Mouse (Mus musculus): ENCODE measurements around the gene Runx1. TPM values are rescaled to one million over a fixed set of nuclear protein-coding genes. Genes with fewer than 3 reads are reported as not detected.

Gene Runx1
- polyA plus RNA-seq, 1 experiment from 2014 or later, result 3.0 TPM

GRCm38 (mm10) chr16:92627262-92627661, 198.7 kb downstream of the Runx1 start:
- Histone ChIP-seq H3K4me1 (peaks cover 59% of the 10 kb centered on the region), H3K9me3 (no peaks in the 10 kb centered on the region), H3K27ac (replicated peaks) (peak overlapping the region; percentile 54; the same call in 1 of the 2 replicates), H3K27me3 (replicated peaks; ENCODE audit: low read depth, poor library complexity, severe bottlenecking) (peaks cover 71% of the 10 kb centered on the region), H3K4me3 (no peak overlapping the region), H3K36me3 (replicated peaks) (no peaks in the 10 kb centered on the region)
- WGBS, result 15% methylated on average over 6 of the region's 6 CpGs
- peak; percentile 69 for DNase-seq (ENCODE audit: low spot score)

GRCm38 (mm10) chr16:92623953-92624352, 202.0 kb downstream of the Runx1 start:
- Histone ChIP-seq H3K4me1 (peaks cover 54% of the 10 kb centered on the region), H3K4me3 (no peak overlapping the region), H3K27ac (replicated peaks) (no peak overlapping the region), H3K9me3 (no peaks in the 10 kb centered on the region), H3K36me3 (replicated peaks) (no peaks in the 10 kb centered on the region), H3K27me3 (replicated peaks; ENCODE audit: low read depth, poor library complexity, severe bottlenecking) (peaks cover 64% of the 10 kb centered on the region)
- DNase-seq (ENCODE audit: low spot score), result no peak
- WGBS, result 81% methylated on average over 11 of the region's 11 CpGs

- WGBS, result 61% methylated on average over 8 of the region's 8 CpGs
- DNase-seq (ENCODE audit: low spot score), result no peak
- Histone ChIP-seq H3K27ac (replicated peaks) (no peak overlapping the region), H3K36me3 (replicated peaks) (no peaks in the 10 kb centered on the region), H3K27me3 (replicated peaks; ENCODE audit: low read depth, poor library complexity, severe bottlenecking) (peaks cover 53% of the 10 kb centered on the region), H3K9me3 (peaks cover 11% of the 10 kb centered on the region; the same call in 1 of the 2 replicates), H3K4me1 (peaks cover 33% of the 10 kb centered on the region), H3K4me3 (no peak overlapping the region)
Observed at GRCm38 (mm10) chr16:92621859-92622258, 204.1 kb downstream of the Runx1 start.

GRCm38 (mm10) chr16:92620841-92621518, 205.0 kb downstream of the Runx1 start:
- Histone ChIP-seq H3K4me3 (no peak overlapping the region), H3K4me1 (peaks cover 25% of the 10 kb centered on the region), H3K9me3 (peaks cover 11% of the 10 kb centered on the region; the same call in 1 of the 2 replicates), H3K27ac (replicated peaks) (no peak overlapping the region), H3K27me3 (replicated peaks; ENCODE audit: low read depth, poor library complexity, severe bottlenecking) (peaks cover 45% of the 10 kb centered on the region), H3K36me3 (replicated peaks) (no peaks in the 10 kb centered on the region)
- WGBS, result 60% methylated on average over 10 of the region's 10 CpGs
- no peak for DNase-seq (ENCODE audit: low spot score)

- no peak overlapping the region for H3K4me3 ChIP-seq
- peaks cover 28% of the 10 kb centered on the region for H3K4me1 ChIP-seq
- H3K27me3 ChIP-seq (replicated peaks; ENCODE audit: low read depth, poor library complexity, severe bottlenecking), result peaks cover 18% of the 10 kb centered on the region
- H3K36me3 ChIP-seq (replicated peaks), result no peaks in the 10 kb centered on the region
- peaks cover 11% of the 10 kb centered on the region; the same call in 1 of the 2 replicates for H3K9me3 ChIP-seq
- 85% methylated on average over 2 of the region's 2 CpGs for WGBS
- no peak overlapping the region for H3K27ac ChIP-seq (replicated peaks)
- DNase-seq (ENCODE audit: low spot score), result no peak
Observed at GRCm38 (mm10) chr16:92616839-92617238, 209.1 kb downstream of the Runx1 start.

- Histone ChIP-seq H3K27me3 (replicated peaks; ENCODE audit: low read depth, poor library complexity, severe bottlenecking) (peaks cover 25% of the 10 kb centered on the region), H3K9me3 (peaks cover 11% of the 10 kb centered on the region; the same call in 1 of the 2 replicates), H3K27ac (replicated peaks) (no peak overlapping the region), H3K36me3 (replicated peaks) (no peaks in the 10 kb centered on the region), H3K4me3 (no peak overlapping the region), H3K4me1 (peaks cover 25% of the 10 kb centered on the region)
- whole genome bisulfite sequencing, result 91% methylated on average over 15 of the region's 15 CpGs
- DNase-seq (ENCODE audit: low spot score), result no peak
Observed at GRCm38 (mm10) chr16:92615234-92615799, 210.6 kb downstream of the Runx1 start.

- Histone ChIP-seq H3K4me3 (no peak overlapping the region), H3K27me3 (replicated peaks; ENCODE audit: low read depth, poor library complexity, severe bottlenecking) (peaks cover 48% of the 10 kb centered on the region), H3K9me3 (peaks cover 2% of the 10 kb centered on the region; the same call in 1 of the 2 replicates), H3K4me1 (peaks cover 48% of the 10 kb centered on the region), H3K36me3 (replicated peaks) (no peaks in the 10 kb centered on the region), H3K27ac (replicated peaks) (no peak overlapping the region)
- WGBS, result 41% methylated on average over 8 of the region's 8 CpGs
- peak; percentile 53 for DNase-seq (ENCODE audit: low spot score)
Observed at GRCm38 (mm10) chr16:92612546-92612945, 213.4 kb downstream of the Runx1 start.

- Histone ChIP-seq H3K36me3 (replicated peaks) (no peaks in the 10 kb centered on the region), H3K4me1 (peaks cover 51% of the 10 kb centered on the region), H3K27me3 (replicated peaks; ENCODE audit: low read depth, poor library complexity, severe bottlenecking) (peaks cover 56% of the 10 kb centered on the region), H3K9me3 (no peaks in the 10 kb centered on the region), H3K4me3 (no peak overlapping the region), H3K27ac (replicated peaks) (no peak overlapping the region)
- no peak for DNase-seq (ENCODE audit: low spot score)
- WGBS, result 87% methylated on average over 12 of the region's 12 CpGs
Observed at GRCm38 (mm10) chr16:92611641-92612149, 214.3 kb downstream of the Runx1 start.

GRCm38 (mm10) chr16:92610464-92610863, 215.5 kb downstream of the Runx1 start:
- peaks cover 63% of the 10 kb centered on the region for H3K4me1 ChIP-seq
- no peak for DNase-seq (ENCODE audit: low spot score)
- H3K27me3 ChIP-seq (replicated peaks; ENCODE audit: low read depth, poor library complexity, severe bottlenecking), result peaks cover 69% of the 10 kb centered on the region
- H3K4me3 ChIP-seq, result no peak overlapping the region
- no peaks in the 10 kb centered on the region for H3K36me3 ChIP-seq (replicated peaks)
- H3K27ac ChIP-seq (replicated peaks), result no peak overlapping the region
- H3K9me3 ChIP-seq, result no peaks in the 10 kb centered on the region
- WGBS, result 41% methylated on average over 8 of the region's 8 CpGs

- peak overlapping the region; percentile 7; the same call in 1 of the 2 replicates for H3K27ac ChIP-seq (replicated peaks)
- WGBS, result 56% methylated on average over 11 of the region's 11 CpGs
- peaks cover 76% of the 10 kb centered on the region for H3K27me3 ChIP-seq (replicated peaks; ENCODE audit: low read depth, poor library complexity, severe bottlenecking)
- no peak overlapping the region for H3K4me3 ChIP-seq
- DNase-seq (ENCODE audit: low spot score), result no peak
- no peaks in the 10 kb centered on the region for H3K36me3 ChIP-seq (replicated peaks)
- H3K4me1 ChIP-seq, result peaks cover 65% of the 10 kb centered on the region
- H3K9me3 ChIP-seq, result no peaks in the 10 kb centered on the region
Observed at GRCm38 (mm10) chr16:92609717-92610077, 216.3 kb downstream of the Runx1 start.

GRCm38 (mm10) chr16:92609006-92609716, 216.8 kb downstream of the Runx1 start:
- no peaks in the 10 kb centered on the region for H3K9me3 ChIP-seq
- H3K27me3 ChIP-seq (replicated peaks; ENCODE audit: low read depth, poor library complexity, severe bottlenecking), result peaks cover 82% of the 10 kb centered on the region
- WGBS, result 26% methylated on average over 8 of the region's 8 CpGs
- H3K27ac ChIP-seq (replicated peaks), result peak overlapping the region; percentile 7; the same call in 1 of the 2 replicates
- no peaks in the 10 kb centered on the region for H3K36me3 ChIP-seq (replicated peaks)
- H3K4me1 ChIP-seq, result peaks cover 65% of the 10 kb centered on the region
- DNase-seq (ENCODE audit: low spot score), result peak; percentile 35
- H3K4me3 ChIP-seq, result no peak overlapping the region

GRCm38 (mm10) chr16:92608180-92608960, 217.6 kb downstream of the Runx1 start:
- DNase-seq (ENCODE audit: low spot score), result no peak
- Histone ChIP-seq H3K4me3 (no peak overlapping the region), H3K9me3 (no peaks in the 10 kb centered on the region), H3K27ac (replicated peaks) (peak overlapping the region; percentile 16; the same call in 1 of the 2 replicates), H3K36me3 (replicated peaks) (no peaks in the 10 kb centered on the region), H3K27me3 (replicated peaks; ENCODE audit: low read depth, poor library complexity, severe bottlenecking) (peaks cover 83% of the 10 kb centered on the region), H3K4me1 (peaks cover 63% of the 10 kb centered on the region)
- 55% methylated on average over 14 of the region's 14 CpGs for WGBS
